Mouse (Mus musculus) embryonic fibroblast, embryonic 13.5 days (primary cell): Measurements from ENCODE around the gene Gm20696.

Experiments
- CTCF ChIP-seq: IDR thresholded peaks from 2 replicates; pipeline ENCODE4 v1.5.1; 2011; ENCODE audit warnings: mild to moderate bottlenecking, control low read depth, low read length, moderate library complexity, borderline replicate concordance; ENCODE audit not compliant: insufficient read depth
- POLR2A ChIP-seq: IDR thresholded peaks from 2 replicates; pipeline ENCODE4 v1.6.1; 2011; ENCODE audit warnings: low read depth, mild to moderate bottlenecking, control low read depth, low read length, moderate library complexity

GRCm38 (mm10) chr6:99491979-99492544 is 174.5 kb downstream of the Gm20696 start:
- TF ChIP-seq POLR2A (no peak), CTCF (no peak)
